Mouse (Mus musculus) liver, adult (tissue): ENCODE measurements around the gene 2610021A01Rik.
"Not testable (repeated sequence)": the region's sequence is repeated elsewhere in the genome, so short reads cannot be mapped to it uniquely, and the experiment has no call there.

ENCODE experiments used
- GATA4 ChIP-seq: IDR thresholded peaks from 2 replicates; pipeline ENCODE4 v1.6.1; 2014; ENCODE audit warnings: mild to moderate bottlenecking, low read length; ENCODE audit not compliant: insufficient replicate concordance

2610021A01Rik gene

GRCm38 (mm10) chr7:41599034-41599813 lies at the start of gene 2610021A01Rik:
Gene 2610021A01Rik (plus strand): TSS chr7:41599230.
- TF ChIP-seq GATA4: no peak; the same call in 1 of the 2 replicates

- TF ChIP-seq GATA4: no peak
Observed at GRCm38 (mm10) chr7:41560681-41561080, 38.3 kb upstream of the 2610021A01Rik start.

DNA sequence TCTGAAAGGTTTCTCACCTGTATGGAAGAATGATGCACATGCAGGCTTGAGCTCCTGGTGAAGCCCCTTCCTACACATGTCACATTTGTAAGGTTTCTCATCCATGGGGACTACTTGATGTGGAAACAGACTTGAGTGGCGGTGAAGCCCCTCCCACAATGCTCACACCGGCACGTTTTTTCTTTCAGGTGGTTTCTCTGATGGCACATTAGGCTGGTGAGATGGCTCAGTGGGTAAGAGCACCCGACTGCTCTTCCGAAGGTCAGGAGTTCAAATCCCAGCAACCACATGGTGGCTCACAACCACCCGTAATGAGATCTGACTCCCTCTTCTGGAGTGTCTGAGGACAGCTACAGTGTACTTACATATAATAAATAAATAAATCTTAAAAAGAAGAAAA lies 25.5 kb upstream of the 2610021A01Rik start, which contains the start of gene Gm6871:
Gene Gm6871, minus strand, starts transcription at position 101 of the 400 bp plus-strand sequence.
- TF ChIP-seq GATA4: not testable (repeated sequence)

DNA sequence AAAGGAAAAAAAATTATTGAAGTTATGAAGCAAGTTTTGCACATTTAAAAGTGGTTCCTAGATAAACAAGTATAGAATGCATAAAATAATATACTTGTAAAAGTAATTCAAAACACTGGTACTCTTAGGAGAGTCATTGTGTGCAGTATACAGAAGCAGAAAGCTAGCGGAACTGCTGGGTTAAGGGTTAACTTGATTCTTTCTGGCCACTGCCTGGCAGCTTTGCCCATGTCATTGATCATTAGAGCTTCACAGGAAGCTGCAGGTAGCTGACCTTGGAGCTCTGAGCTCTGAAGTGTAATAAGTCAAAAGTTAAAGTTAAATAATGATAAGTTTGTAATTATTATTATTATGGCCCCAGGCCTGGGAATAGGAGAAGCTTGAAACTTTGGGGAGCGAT lies 21.1 kb upstream of the 2610021A01Rik start:
- no peak for TF ChIP-seq GATA4

DNA sequence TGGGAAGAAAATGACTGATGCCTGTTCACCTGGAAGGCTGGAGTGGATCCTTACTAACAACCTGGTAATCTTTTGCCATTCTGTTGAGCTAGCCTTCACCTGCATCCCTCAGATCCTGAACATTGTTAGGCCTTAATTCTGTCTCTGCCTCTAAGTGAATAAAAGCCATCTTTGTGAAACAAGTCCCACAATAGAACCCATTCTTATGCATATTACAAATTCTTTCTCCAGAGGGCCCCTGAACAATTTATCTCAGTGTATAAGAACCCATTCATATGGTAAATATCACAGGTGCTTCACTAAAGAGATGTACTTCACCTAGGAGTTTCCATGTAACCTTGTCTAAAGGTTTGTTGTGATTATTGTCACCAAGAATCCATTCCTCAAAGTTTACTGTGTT lies 17.0 kb upstream of the 2610021A01Rik start:
- no peak for TF ChIP-seq GATA4

GRCm38 (mm10) chr7:41598615-41599014 lies 415 bp upstream of the 2610021A01Rik start:
- TF ChIP-seq GATA4: no peak

DNA sequence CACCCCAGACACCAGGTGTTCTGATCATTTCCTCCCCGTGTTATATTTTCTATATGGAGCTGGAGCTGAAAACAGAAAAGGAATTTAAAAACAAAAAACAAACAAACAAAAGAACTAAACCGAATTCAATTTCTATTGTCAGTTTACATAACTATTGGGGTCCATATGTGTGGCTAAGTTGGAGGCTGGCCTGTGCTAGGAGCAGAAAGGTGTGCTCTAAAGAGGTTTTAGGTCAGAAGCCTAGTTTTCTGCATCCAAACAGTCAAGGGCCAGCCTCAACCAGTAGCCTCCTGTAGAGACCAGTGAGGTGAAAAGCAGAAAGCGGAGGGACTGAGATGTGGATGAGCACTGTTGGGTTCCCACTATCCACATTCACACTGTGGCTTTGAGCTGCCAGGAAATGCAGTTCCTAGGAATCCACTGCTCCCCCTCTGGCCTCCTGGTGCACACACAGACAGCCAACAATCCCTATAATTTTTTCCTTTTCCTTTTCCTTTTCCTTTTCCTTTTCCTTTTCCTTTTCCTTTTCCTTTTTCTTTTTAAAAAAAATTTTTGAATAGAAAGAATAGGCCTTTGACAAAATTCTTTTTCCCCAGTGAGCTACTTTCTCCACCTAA lies 1.0 kb downstream of the 2610021A01Rik start:
- no peak for TF ChIP-seq GATA4

DNA sequence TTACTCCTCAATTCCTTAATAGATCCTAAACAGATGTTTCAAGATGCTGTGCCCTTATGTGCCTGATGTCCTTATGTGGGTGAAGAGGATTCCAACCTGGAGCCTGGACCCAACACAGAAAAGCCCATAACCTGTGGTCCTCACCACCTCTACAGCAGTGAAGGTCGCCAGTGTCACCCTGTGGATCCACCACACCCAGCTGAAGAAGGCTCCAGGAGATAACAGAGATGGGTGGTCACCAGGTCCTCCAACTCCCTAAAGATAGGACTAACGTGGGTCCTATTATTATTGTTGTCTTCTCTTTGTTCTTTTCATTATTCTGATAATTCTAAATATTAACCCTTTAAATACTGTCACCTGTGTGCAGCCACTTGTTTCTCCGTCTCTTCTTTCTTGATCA lies 12.6 kb downstream of the 2610021A01Rik start:
- TF ChIP-seq GATA4: no peak

- no peak for TF ChIP-seq GATA4
Observed at GRCm38 (mm10) chr7:41632409-41633220, 33.6 kb downstream of the 2610021A01Rik start, which contains the start of gene Zfp788. Gene Zfp788 (plus strand): TSS chr7:41633203.

DNA sequence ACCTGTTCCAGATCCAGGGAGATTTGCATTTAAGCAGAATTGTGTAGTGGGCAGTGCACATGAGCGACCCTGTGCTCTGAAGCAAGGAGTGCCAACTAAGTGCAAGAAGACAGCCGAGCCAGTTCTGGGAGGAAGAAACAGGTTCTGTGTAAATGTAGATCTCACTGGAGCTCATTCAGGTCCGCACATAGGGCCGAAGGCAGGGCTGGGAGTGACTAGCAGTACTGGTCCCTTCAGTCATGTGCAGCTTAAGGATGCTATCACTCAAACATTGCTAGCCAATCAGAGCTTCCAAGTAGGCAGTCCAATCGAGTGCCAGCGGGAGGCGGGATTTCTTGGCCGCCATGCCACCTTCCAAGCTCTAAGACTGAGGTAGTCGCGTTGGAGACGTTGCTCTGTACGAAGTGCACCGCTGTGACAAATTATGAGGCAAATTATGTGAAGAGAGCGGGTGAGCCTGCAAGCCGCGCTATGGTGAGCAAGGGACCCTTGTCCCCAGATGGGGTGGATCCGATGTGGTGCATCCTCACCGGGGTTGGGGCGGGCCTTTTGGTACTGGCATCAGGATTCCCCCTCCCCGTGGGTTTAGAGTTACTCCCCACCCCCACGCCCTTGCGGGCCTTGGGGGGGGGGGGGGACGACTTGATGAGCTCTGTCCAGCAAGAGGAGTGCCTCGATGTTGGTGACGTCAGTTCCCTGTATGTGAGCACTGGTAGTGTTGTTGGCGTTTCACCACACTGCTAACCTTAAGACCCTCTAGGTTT lies 34.4 kb downstream of the 2610021A01Rik start:
- no peak for TF ChIP-seq GATA4
